25 mouse cellular contexts compared by ENCODE assay signal in the genomic region with DNA sequence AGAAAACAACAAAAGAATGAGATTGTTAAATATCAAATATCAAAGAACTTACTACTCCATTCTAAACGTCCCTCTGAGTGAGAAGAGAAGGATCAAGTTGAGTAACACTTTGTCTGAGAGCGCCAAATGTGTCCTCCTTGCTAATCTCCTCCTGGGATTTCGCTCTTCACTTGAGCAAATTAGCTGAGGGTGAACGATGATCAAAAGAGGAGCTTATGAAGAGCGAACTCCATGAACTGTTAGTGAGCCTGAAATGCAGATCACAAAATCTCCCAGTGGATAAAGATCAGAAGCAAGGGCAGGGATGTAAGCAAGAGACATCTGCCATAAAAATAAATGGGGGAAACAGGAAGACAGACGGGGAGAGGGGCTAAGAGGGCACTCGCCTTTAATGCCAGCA.
A peak's percentile ranks its signal among the peaks of the same experiment; 100 is the strongest.
DNase-seq lines count a peak whose midpoint lies in the region; ATAC-seq and TF ChIP-seq lines count a peak whose summit lies in the region.
"Had no signal": no experiment of that assay in that cellular context is flagged by ENCODE, and none has a peak within 500 bp of the region (broad histone marks: within the 10 kb centered on the region; RNA-seq: fewer than 3 reads in every experiment).

No protein-coding gene starts in this region.

- no peaks in the 10 kb centered on the region for H3K36me3 ChIP-seq in lung, embryonic 14.5 days (ENCODE audit: insufficient read depth)
- no peaks in the 10 kb centered on the region for H3K36me3 ChIP-seq in limb, embryonic 10.5 days
- H3K36me3 ChIP-seq: forebrain, embryonic 12.5 days; G1E; hindbrain, embryonic 12.5 days; liver, embryonic 13.5 days; midbrain, embryonic 12.5 days; neural tube, embryonic 12.5 days had no signal

- H3K27me3 ChIP-seq in lung, embryonic 14.5 days (ENCODE audit: insufficient read depth, low read length) = no peaks in the 10 kb centered on the region
- H3K27me3 ChIP-seq in limb, embryonic 10.5 days (ENCODE audit: low read depth, poor library complexity, severe bottlenecking) = no peaks in the 10 kb centered on the region
- H3K27me3 ChIP-seq: forebrain, embryonic 12.5 days; hindbrain, embryonic 12.5 days; liver, embryonic 13.5 days; neural tube, embryonic 12.5 days; Patski had no signal

- ATAC-seq in lung, embryonic 14.5 days (ENCODE audit: insufficient read depth) = 0 out of 2 replicates have a peak, but pooled peaks have one; percentile 27
- ATAC-seq: Patski had no signal

- no peak for TF ChIP-seq POLR2A in brain, embryonic 14.5 days (IDR thresholded peaks at IDR 0.05; ENCODE audit: borderline replicate concordance, extremely low read depth, insufficient read depth, insufficient read length, poor library complexity, severe bottlenecking)

- TF ChIP-seq CTCF in lung, embryonic 14.5 days (IDR thresholded peaks at IDR 0.05; ENCODE audit: low read depth) = no peak
- no peak for TF ChIP-seq CTCF in brain, embryonic 14.5 days (IDR thresholded peaks at IDR 0.05; ENCODE audit: borderline replicate concordance, extremely low read depth, insufficient read depth, insufficient read length)

- peak; percentile 10 for DNase-seq in heart, adult 11 months
- no peak for DNase-seq in heart, adult 18-20 months
- peak; percentile 56 for DNase-seq in lung, embryonic 14.5 days
- no peak for DNase-seq in lung, postnatal 36 days
- DNase-seq in brain, embryonic 14.5 days (ENCODE audit: low read depth) = peak; percentile 61
- no peak for DNase-seq in limb, embryonic 10.5 days (ENCODE audit: low spot score)
- no peak for DNase-seq in c-Kit-positive CD71-positive TER-119-positive erythroid progenitor cells, embryonic 14.5 days (ENCODE audit: low spot score)
- DNase-seq: adrenal gland, adult 2 months; cerebellum, adult 18-20 months; cerebellum, postnatal 14 days; gastrocnemius, postnatal 36 days; heart, postnatal 10 days; kidney, adult 18-20 months; kidney, postnatal 25 days; liver, embryonic 13.5 days; lung, adult 2 months; right cerebral cortex, postnatal 4 days; thymus, postnatal 14 days had no signal

- H3K9ac ChIP-seq in lung, embryonic 14.5 days = no peak overlapping the region
- H3K9ac ChIP-seq: forebrain, embryonic 12.5 days; hindbrain, embryonic 12.5 days; liver, embryonic 13.5 days; midbrain, embryonic 12.5 days; neural tube, embryonic 12.5 days had no signal

- H3K4me2 ChIP-seq in lung, embryonic 14.5 days = no peak overlapping the region
- H3K4me2 ChIP-seq: forebrain, embryonic 12.5 days; hindbrain, embryonic 12.5 days; liver, embryonic 13.5 days; midbrain, embryonic 12.5 days; neural tube, embryonic 12.5 days had no signal

- H3K4me1 ChIP-seq in lung, embryonic 14.5 days (ENCODE audit: insufficient read depth) = no peaks in the 10 kb centered on the region
- peaks cover 49% of the 10 kb centered on the region for H3K4me1 ChIP-seq in limb, embryonic 10.5 days

- no peak overlapping the region for H3K27ac ChIP-seq in lung, embryonic 14.5 days (ENCODE audit: low read depth)
- peak overlapping the region; percentile 59 for H3K27ac ChIP-seq in limb, embryonic 10.5 days
- H3K27ac ChIP-seq: forebrain, embryonic 12.5 days; hindbrain, embryonic 12.5 days; layer of hippocampus, adult 2 months; liver, embryonic 13.5 days; midbrain, embryonic 12.5 days; neural tube, embryonic 12.5 days had no signal

- no peaks in the 10 kb centered on the region for H3K9me3 ChIP-seq in lung, embryonic 14.5 days (ENCODE audit: low read depth, low read length)
- no peaks in the 10 kb centered on the region for H3K9me3 ChIP-seq in limb, embryonic 10.5 days (replicated peaks)
- H3K9me3 ChIP-seq: forebrain, embryonic 12.5 days; G1E; hindbrain, embryonic 12.5 days; liver, embryonic 13.5 days; midbrain, embryonic 12.5 days had no signal

- 21% methylated on average over 7 of the region's 7 CpGs for WGBS in lung, embryonic 14.5 days
- WGBS in limb, embryonic 10.5 days = 15% methylated on average over 7 of the region's 7 CpGs

- no peak overlapping the region for H3K4me3 ChIP-seq in lung, embryonic 14.5 days (ENCODE audit: low read depth, low read length)
- no peak overlapping the region for H3K4me3 ChIP-seq in limb, embryonic 10.5 days
- H3K4me3 ChIP-seq: forebrain, embryonic 12.5 days; hindbrain, embryonic 12.5 days; layer of hippocampus, adult 2 months; liver, embryonic 13.5 days; midbrain, embryonic 12.5 days; neural tube, embryonic 12.5 days had no signal

Comparison
In these comparisons a context has a peak if more than half of its experiments do, and no peak if none do; other contexts are left out.
1. DNase-seq: peak in heart, adult 11 months (single experiment), lung, embryonic 14.5 days (single experiment) and brain, embryonic 14.5 days (single experiment); none in heart, adult 18-20 months (0 of 2), lung, postnatal 36 days (single experiment), limb, embryonic 10.5 days (single experiment) and c-Kit-positive CD71-positive TER-119-positive erythroid progenitor cells, embryonic 14.5 days (single experiment).